Mouse (Mus musculus) gastrocnemius, postnatal 25 days (tissue): ENCODE data around the gene Ccpg1os. TPM values are rescaled to one million over a fixed set of nuclear protein-coding genes. Genes with fewer than 3 reads are reported as not detected.

Experiments used
- microRNA-seq, 2 experiments: library from miRNA; unstranded; fragments of <30 nt; microRNA quantifications; one replicate each; pipeline ENCODE4 v1.2.0; 2021; ENCODE audit warnings: borderline replicate concordance in 2 of 2
- total RNA-seq, 2 experiments: library from RNA; stranded (reverse); gene quantifications; 1 replicate in 1 of 2; 2 replicates in 1 of 2; pipeline ENCODE4 v1.2.3; 2021

Gene Ccpg1os
- total RNA-seq, 2 experiments from 2014 or later: 7.0 to 9.4 TPM

Small RNA genes lying within 50 kb of the gene (microRNA-seq; reads per million reads assigned to microRNA genes)
- 0 reads per million in 2 experiments for gene Gm27353

Other genes starting within 250 kb of the Ccpg1os start
- under 1 TPM; 0.13 to 0.18 TPM for gene Prtg, start 178.5 kb downstream of the Ccpg1os start, total RNA-seq
- gene Pygo1, start 59.7 kb downstream of the Ccpg1os start, total RNA-seq: 1 to 10 TPM; 6.9 to 8.3 TPM
- gene Dyx1c1, start 26.6 kb downstream of the Ccpg1os start, total RNA-seq: under 1 TPM; 0.49 to 0.78 TPM
- gene Gm44503, start 26.5 kb downstream of the Ccpg1os start, total RNA-seq: not detected
- gene Ccpg1, start within 50 bp of the Ccpg1os start, total RNA-seq: 10 to 100 TPM; 53.9 to 59.0 TPM
- 1 to 10 TPM; 3.7 to 3.9 TPM for gene Pigb, start 55.0 kb upstream of the Ccpg1os start, total RNA-seq
- gene Rab27a, start 59.5 kb upstream of the Ccpg1os start, total RNA-seq: 1 to 10 TPM; 1.9 to 2.5 TPM
- not detected for gene Khdc3, start 116.5 kb upstream of the Ccpg1os start, total RNA-seq
- gene Gm20509, start 117.1 kb upstream of the Ccpg1os start, total RNA-seq: not detected
- 10 to 100 TPM; 39.7 to 43.8 TPM for gene Rsl24d1, start 128.0 kb upstream of the Ccpg1os start, total RNA-seq